Mouse (Mus musculus): ENCODE data around the gene Shank1. TPM values are rescaled to one million over a fixed set of nuclear protein-coding genes. Genes with fewer than 3 reads are reported as not detected.

The Shank1 gene
- total RNA-seq, 2 experiments from 2014 or later, result 0.25 to 0.36 TPM

DNA sequence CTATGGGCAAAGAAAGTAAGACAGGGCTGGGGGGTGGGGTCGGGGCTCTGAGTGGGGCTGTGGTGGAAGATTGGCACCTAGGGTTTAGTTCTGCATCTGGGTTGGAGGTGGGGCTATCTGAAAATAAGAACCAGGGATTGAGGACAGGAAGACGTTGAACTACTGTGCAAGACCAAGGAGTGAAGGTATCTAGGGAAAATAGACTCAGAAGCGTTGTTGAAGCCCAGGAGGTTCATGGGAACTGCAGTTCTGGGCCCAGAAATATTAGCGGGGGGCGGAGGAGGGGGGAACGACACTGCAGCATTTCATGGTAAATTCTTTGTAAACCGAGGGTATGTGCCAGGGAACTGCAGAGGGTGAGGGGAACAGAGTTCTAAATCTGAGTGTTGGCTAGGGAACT is 63.4 kb downstream of the Shank1 start:
- DNase-seq (ENCODE audit: low spot score), result no peak

- peak; percentile 93 for DNase-seq (ENCODE audit: low spot score)
These were observed 64.0 kb downstream of the Shank1 start for GRCm38 (mm10) chr7:44373889-44374652.

GRCm38 (mm10) chr7:44374756-44375155 is 64.7 kb downstream of the Shank1 start:
- no peak for DNase-seq (ENCODE audit: low spot score)

- DNase-seq (ENCODE audit: low spot score), result no peak
These were observed 65.2 kb downstream of the Shank1 start for GRCm38 (mm10) chr7:44375207-44375606.

GRCm38 (mm10) chr7:44375793-44376192 is 65.7 kb downstream of the Shank1 start:
- no peak for DNase-seq (ENCODE audit: low spot score)

- no peak for DNase-seq (ENCODE audit: low spot score)
These were observed 68.2 kb downstream of the Shank1 start for GRCm38 (mm10) chr7:44378290-44378689.

DNA sequence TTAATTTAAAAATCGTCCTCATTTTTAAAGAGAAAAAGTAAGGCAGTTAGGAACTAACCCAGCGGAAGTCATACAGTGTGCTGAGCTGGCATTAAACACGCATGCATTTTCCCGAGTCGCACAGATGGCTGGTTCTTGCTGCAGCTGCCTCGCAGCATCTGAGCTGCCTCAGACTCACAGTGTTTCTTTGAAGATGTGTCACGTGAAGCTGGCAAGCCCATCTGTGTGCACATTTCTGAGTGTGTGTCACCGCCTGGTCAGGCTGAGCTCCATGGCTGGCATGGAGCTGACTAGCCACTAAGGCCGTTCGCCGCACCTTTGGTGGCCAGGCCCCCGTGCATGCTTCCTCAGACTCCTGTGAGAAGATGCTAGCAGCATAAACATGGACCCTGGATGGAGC is 72.5 kb downstream of the Shank1 start:
- no peak for DNase-seq (ENCODE audit: low spot score)

GRCm38 (mm10) chr7:44383980-44384715 is 74.1 kb downstream of the Shank1 start, which contains the start of gene Syt3:
Syt3 (plus strand) TSS chr7:44384102.
- peak; percentile 68 for DNase-seq (ENCODE audit: low spot score)

DNA sequence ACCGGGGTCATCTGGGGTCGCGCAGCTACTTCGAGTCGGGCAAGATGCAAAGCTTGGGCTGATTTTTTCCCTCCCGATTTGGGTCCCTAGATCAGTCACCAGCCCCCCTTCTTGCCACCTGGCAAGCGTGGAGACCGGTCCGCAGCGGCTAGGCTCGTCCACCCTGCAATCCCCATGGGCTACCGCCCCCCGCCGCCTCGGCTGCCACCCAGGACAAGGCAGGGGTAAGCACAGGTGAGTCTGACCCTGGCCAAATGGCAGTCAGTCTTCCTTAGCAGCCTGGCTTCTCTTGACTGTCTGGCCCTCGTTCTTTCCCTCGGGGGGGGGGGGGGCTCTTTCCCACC is 74.6 kb downstream of the Shank1 start:
- DNase-seq (ENCODE audit: low spot score), result no peak

DNA sequence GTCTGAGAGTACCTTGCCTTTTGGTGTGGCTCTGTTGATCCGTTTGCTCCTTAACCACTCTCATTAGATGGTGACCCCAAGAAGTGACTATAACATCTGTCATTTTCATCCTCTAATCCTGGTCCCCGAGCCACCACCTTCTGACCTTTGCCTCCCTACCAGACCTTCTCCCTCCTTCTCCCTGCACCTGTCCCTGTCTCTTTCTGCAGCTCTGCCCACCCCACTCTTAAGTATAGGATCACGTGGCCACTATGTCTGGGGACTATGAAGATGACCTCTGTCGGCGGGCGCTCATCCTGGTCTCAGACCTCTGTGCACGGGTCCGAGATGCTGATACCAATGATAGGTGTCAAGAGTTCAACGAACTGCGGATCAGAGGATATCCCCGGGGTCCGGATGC is 75.7 kb downstream of the Shank1 start, which contains the start of gene 1700008O03Rik:
TSS of gene 1700008O03Rik (minus strand) at position 101 of the 400 bp plus-strand sequence.
- DNase-seq (ENCODE audit: low spot score), result no peak

DNA sequence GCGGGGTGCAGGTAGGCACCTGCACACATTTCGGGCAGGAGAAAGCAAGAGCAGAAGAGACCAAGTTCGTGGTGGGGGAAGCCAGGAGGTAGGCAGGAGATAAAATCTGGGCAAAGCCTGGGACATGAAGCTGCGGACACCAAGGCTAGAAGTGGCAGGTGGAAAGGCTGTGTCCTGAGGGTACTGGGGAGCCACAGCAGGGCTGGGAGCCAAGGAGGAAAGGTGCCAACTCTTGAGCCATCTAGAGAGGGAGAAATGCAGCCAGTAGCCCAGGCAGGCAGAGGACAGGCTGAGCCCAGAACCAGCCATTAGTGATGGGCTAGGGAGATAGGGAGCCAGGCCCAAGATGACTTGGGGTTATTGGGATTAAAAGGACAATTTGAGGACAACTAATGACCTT is 81.8 kb downstream of the Shank1 start:
- DNase-seq (ENCODE audit: low spot score), result no peak

DNA sequence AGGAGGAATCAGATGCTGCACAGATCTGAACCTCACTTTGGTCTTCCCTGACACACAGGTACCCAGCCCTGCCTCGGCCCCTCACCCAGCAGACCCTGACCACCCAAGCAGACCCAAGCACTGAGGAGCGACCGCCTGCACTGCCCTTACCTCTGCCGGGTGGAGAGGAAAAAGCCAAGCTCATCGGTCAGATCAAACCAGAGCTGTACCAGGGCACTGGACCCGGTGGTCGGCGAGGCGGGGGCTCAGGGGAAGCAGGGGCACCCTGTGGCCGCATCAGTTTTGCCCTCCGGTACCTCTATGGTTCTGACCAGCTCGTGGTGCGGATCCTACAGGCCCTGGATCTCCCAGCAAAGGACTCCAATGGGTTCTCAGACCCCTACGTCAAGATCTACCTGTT is 82.3 kb downstream of the Shank1 start:
- no peak for DNase-seq (ENCODE audit: low spot score)

- DNase-seq (ENCODE audit: low spot score), result no peak
These were observed 83.2 kb downstream of the Shank1 start for GRCm38 (mm10) chr7:44393284-44393683.

DNA sequence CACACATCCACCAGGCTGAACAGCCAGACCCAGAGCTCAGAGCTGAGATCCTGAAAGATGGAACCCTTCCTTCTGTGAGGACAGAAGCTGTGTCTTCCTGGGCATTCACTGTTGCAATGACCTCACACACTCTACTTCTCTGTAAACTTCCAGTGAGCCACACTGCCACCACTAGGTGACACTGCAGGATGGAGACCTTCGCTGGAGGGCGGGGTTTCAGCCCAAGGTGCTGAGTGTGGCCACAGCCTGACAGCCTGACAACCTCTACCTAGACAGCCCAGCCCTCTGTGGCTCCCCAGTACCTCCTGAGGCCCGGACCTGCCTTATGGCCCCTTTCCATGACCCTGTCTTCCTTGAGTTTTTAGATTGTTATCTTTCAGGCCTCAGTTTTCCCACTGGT is 88.5 kb downstream of the Shank1 start:
- peak; percentile 38 for DNase-seq (ENCODE audit: low spot score)

GRCm38 (mm10) chr7:44401673-44402072 is 91.6 kb downstream of the Shank1 start:
- DNase-seq (ENCODE audit: low spot score), result no peak

GRCm38 (mm10) chr7:44405346-44406014 is 95.4 kb downstream of the Shank1 start:
- peak; percentile 86 for DNase-seq (ENCODE audit: low spot score)

DNA sequence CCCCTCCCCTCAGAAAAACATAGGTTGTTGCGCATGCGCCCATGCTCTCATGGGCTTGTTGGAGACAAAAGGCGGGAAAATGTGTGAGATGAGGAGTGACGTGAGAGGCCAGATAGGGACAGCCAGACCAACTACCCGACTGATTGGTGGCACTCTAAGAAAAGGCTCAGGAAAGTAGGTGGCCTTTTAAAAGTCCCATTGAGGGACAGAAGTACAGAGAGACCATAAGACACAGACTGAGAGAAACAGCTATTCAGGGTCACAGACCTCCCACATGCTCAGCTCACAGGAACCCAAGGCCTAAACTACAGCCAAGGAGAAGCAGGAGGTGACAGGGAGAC is 95.9 kb downstream of the Shank1 start:
- DNase-seq (ENCODE audit: low spot score), result no peak

Other genes with a start within 250 kb of the Shank1 start
- gene Klk1b21, start 207.9 kb upstream of the Shank1 start, total RNA-seq (2021), result not detected
- not detected for gene Klk1b22, start 197.6 kb upstream of the Shank1 start, total RNA-seq (2021)
- not detected for gene Klk1b16, start 173.5 kb upstream of the Shank1 start, total RNA-seq (2021)
- gene Klk1b24, start 122.0 kb upstream of the Shank1 start, total RNA-seq (2021), result not detected
- not detected for gene Klk1b3, start 112.1 kb upstream of the Shank1 start, total RNA-seq (2021)
- not detected for gene Klk1b4, start 102.8 kb upstream of the Shank1 start, total RNA-seq (2021)
- gene Klk1b5, start 94.3 kb upstream of the Shank1 start, total RNA-seq (2021), result not detected
- gene Klk1, start 84.9 kb upstream of the Shank1 start, total RNA-seq (2021), result under 1 TPM in 1 of 2 experiments, not detected in 1; 0.71 TPM
- gene Gm36864, start 74.1 kb upstream of the Shank1 start, total RNA-seq (2021), result not detected
- gene 1700028J19Rik, start 63.6 kb upstream of the Shank1 start, total RNA-seq (2021), result not detected
- 1 to 10 TPM; 4.9 to 5.9 TPM for gene 2410002F23Rik, start 63.5 kb upstream of the Shank1 start, total RNA-seq (2021)
- not detected for gene Acp4, start 52.9 kb upstream of the Shank1 start, total RNA-seq (2021)
- not detected for gene Gm15517, start 48.8 kb upstream of the Shank1 start, total RNA-seq (2021)
- gene Clec11a, start 3.4 kb upstream of the Shank1 start, total RNA-seq (2021), result 1 to 10 TPM in 1 of 2 experiments, under 1 TPM in 1; 0.84 to 1.3 TPM
- 1 to 10 TPM; 3.4 to 4.8 TPM for gene Syt3, start 73.8 kb downstream of the Shank1 start, total RNA-seq (2021)
- under 1 TPM in 1 of 2 experiments, not detected in 1; 0.25 TPM for gene 1700008O03Rik, start 75.6 kb downstream of the Shank1 start, total RNA-seq (2021)
- under 1 TPM in 1 of 2 experiments, not detected in 1; 0.12 TPM for gene Lrrc4b, start 118.8 kb downstream of the Shank1 start, total RNA-seq (2021)
- gene Aspdh, start 155.1 kb downstream of the Shank1 start, total RNA-seq (2021), result not detected
- 10 to 100 TPM; 49.8 to 49.9 TPM for gene Josd2, start 157.7 kb downstream of the Shank1 start, total RNA-seq (2021)
- 10 to 100 TPM; 48.2 to 49.0 TPM for gene Emc10, start 186.3 kb downstream of the Shank1 start, total RNA-seq (2021)
- 1 to 10 TPM; 3.5 to 5.0 TPM for gene Fam71e1, start 186.3 kb downstream of the Shank1 start, total RNA-seq (2021)
- gene Mybpc2, start 214.4 kb downstream of the Shank1 start, total RNA-seq (2021), result 1,000 to 10,000 TPM; 4,330 to 4,768 TPM
- gene Spib, start 221.8 kb downstream of the Shank1 start, total RNA-seq (2021), result under 1 TPM in 1 of 2 experiments, not detected in 1; 0.14 TPM
- 1 to 10 TPM; 4.6 to 4.8 TPM for gene Pold1, start 238.6 kb downstream of the Shank1 start, total RNA-seq (2021)
- gene Nr1h2, start 243.7 kb downstream of the Shank1 start, total RNA-seq (2021), result 10 to 100 TPM; 42.7 to 45.2 TPM

Measured in gastrocnemius, adult 18-20 months (tissue).